Mouse (Mus musculus) ES-Bruce4 (cell line): ENCODE data around the gene Sorcs2. TPM values are rescaled to one million over a fixed set of nuclear protein-coding genes. Genes with fewer than 3 reads are reported as not detected.

Experiments used
- H3K27ac ChIP-seq: 2 replicates; pipeline ENCODE4 v1.5.1; 2012; ENCODE audit warnings: low read length, inconsistent platforms; ENCODE audit not compliant: insufficient read depth
- H3K27me3 ChIP-seq: 2 replicates; pipeline ENCODE4 v1.6.1; 2012; ENCODE audit warnings: mild to moderate bottlenecking, low read length, inconsistent platforms; ENCODE audit not compliant: control insufficient read depth, poor library complexity, insufficient read depth, severe bottlenecking
- H3K36me3 ChIP-seq: 2 replicates; pipeline ENCODE4 v1.6.1; 2012; ENCODE audit warnings: inconsistent platforms, mild to moderate bottlenecking, low read length, moderate library complexity; ENCODE audit not compliant: control insufficient read depth, poor library complexity, insufficient read depth, severe bottlenecking
- H3K4me1 ChIP-seq: one replicate; pipeline ENCODE4 v1.8.1; 2011; ENCODE audit warnings: low read length; ENCODE audit not compliant: control insufficient read depth, insufficient read depth
- H3K4me3 ChIP-seq: 2 replicates; pipeline ENCODE4 v1.5.1; 2011; ENCODE audit warnings: low read depth, mild to moderate bottlenecking, low read length
- H3K9ac ChIP-seq: 2 replicates; pipeline ENCODE4 v1.6.1; 2012; ENCODE audit warnings: low read depth, mild to moderate bottlenecking, inconsistent platforms; ENCODE audit not compliant: poor library complexity, severe bottlenecking
- H3K9me3 ChIP-seq: replicated peaks from 2 replicates; pipeline ENCODE4 v1.6.1; 2012; ENCODE audit warnings: mild to moderate bottlenecking, low read length, inconsistent platforms; ENCODE audit not compliant: control insufficient read depth, poor library complexity, insufficient read depth, severe bottlenecking
- CTCF ChIP-seq: IDR thresholded peaks from one replicate; pipeline ENCODE4 v1.8.1; 2011; ENCODE audit warnings: low read depth, low read length
- EP300 ChIP-seq: IDR thresholded peaks from 2 replicates; pipeline ENCODE4 v1.6.1; 2011; ENCODE audit warnings: low read depth, low read length; ENCODE audit not compliant: insufficient read depth
- POLR2A ChIP-seq: IDR thresholded peaks from one replicate; pipeline ENCODE4 v1.8.1; 2011; ENCODE audit warnings: low read length; ENCODE audit not compliant: insufficient read depth
- polyA plus RNA-seq: library from polyadenylated mRNA; stranded (reverse); fragments of >200 nt; gene quantifications from 2 replicates; pipeline ENCODE4 v1.2.4, GENCODE M21; 2011; ENCODE audit warnings: low read depth; ENCODE audit not compliant: missing spikeins, insufficient read depth, insufficient read length

Gene Sorcs2
- polyA plus RNA-seq, 1 experiment, result 1.2 TPM

GRCm38 (mm10) chr5:36085621-36086020 lies 312.3 kb downstream of the Sorcs2 start:
- Histone ChIP-seq H3K27ac (no peak overlapping the region), H3K4me1 (no peaks in the 10 kb centered on the region), H3K9me3 (no peaks in the 10 kb centered on the region), H3K4me3 (no peak overlapping the region), H3K9ac (no peak overlapping the region), H3K27me3 (no peaks in the 10 kb centered on the region), H3K36me3 (no peaks in the 10 kb centered on the region)
- TF ChIP-seq EP300, result no peak
- no peak for TF ChIP-seq CTCF
- no peak for TF ChIP-seq POLR2A

GRCm38 (mm10) chr5:36083869-36084565 lies 313.9 kb downstream of the Sorcs2 start:
- Histone ChIP-seq H3K9me3 (no peaks in the 10 kb centered on the region), H3K9ac (no peak overlapping the region), H3K36me3 (no peaks in the 10 kb centered on the region), H3K4me1 (no peaks in the 10 kb centered on the region), H3K27ac (no peak overlapping the region), H3K27me3 (no peaks in the 10 kb centered on the region), H3K4me3 (no peak overlapping the region)
- no peak for TF ChIP-seq POLR2A
- TF ChIP-seq CTCF, result no peak

GRCm38 (mm10) chr5:36081021-36081420 lies 316.9 kb downstream of the Sorcs2 start:
- H3K9me3 ChIP-seq, result no peaks in the 10 kb centered on the region
- H3K9ac ChIP-seq, result no peak overlapping the region
- no peaks in the 10 kb centered on the region for H3K4me1 ChIP-seq
- no peaks in the 10 kb centered on the region for H3K27me3 ChIP-seq
- TF ChIP-seq POLR2A, result no peak
- no peak for TF ChIP-seq CTCF
- no peak for TF ChIP-seq EP300
- no peak overlapping the region for H3K4me3 ChIP-seq
- H3K27ac ChIP-seq, result no peak overlapping the region
- no peaks in the 10 kb centered on the region for H3K36me3 ChIP-seq

GRCm38 (mm10) chr5:36075172-36076074 lies 322.5 kb downstream of the Sorcs2 start:
- H3K9ac ChIP-seq, result no peak overlapping the region
- H3K27ac ChIP-seq, result no peak overlapping the region
- no peaks in the 10 kb centered on the region for H3K9me3 ChIP-seq
- H3K4me3 ChIP-seq, result no peak overlapping the region
- H3K4me1 ChIP-seq, result no peaks in the 10 kb centered on the region
- TF ChIP-seq POLR2A (no peak), CTCF (no peak), EP300 (no peak)
- no peaks in the 10 kb centered on the region for H3K27me3 ChIP-seq
- H3K36me3 ChIP-seq, result no peaks in the 10 kb centered on the region

GRCm38 (mm10) chr5:36069503-36070360 lies 328.2 kb downstream of the Sorcs2 start:
- H3K27ac ChIP-seq, result no peak overlapping the region
- TF ChIP-seq CTCF, result no peak
- no peak for TF ChIP-seq EP300
- TF ChIP-seq POLR2A, result no peak
- H3K36me3 ChIP-seq, result no peaks in the 10 kb centered on the region
- H3K9ac ChIP-seq, result no peak overlapping the region
- H3K4me3 ChIP-seq, result no peak overlapping the region
- H3K27me3 ChIP-seq, result no peaks in the 10 kb centered on the region
- no peaks in the 10 kb centered on the region for H3K4me1 ChIP-seq
- H3K9me3 ChIP-seq, result no peaks in the 10 kb centered on the region
